Mouse (Mus musculus) heart, adult 2 months (tissue): ENCODE data around the gene Scfd2. TPM values are rescaled to one million over a fixed set of nuclear protein-coding genes. Genes with fewer than 3 reads are reported as not detected.

Experiments used
- DNase-seq, 2 experiments: peaks; one replicate each; pipeline ENCODE4 v3.0.0; 2021
- H3K27ac ChIP-seq: fragments of 200-600 bp; 2 replicates; pipeline ENCODE4 v1.8.1; 2022
- H3K27me3 ChIP-seq: fragments of 200-500 bp; 2 replicates; pipeline ENCODE4 v1.6.1; 2012; ENCODE audit warnings: mild to moderate bottlenecking, low read length, inconsistent platforms, mixed read lengths; ENCODE audit not compliant: control insufficient read depth, insufficient read depth
- H3K36me3 ChIP-seq: fragments of 200-500 bp; 2 replicates; pipeline ENCODE4 v1.6.1; 2012; ENCODE audit warnings: low read length, inconsistent platforms; ENCODE audit not compliant: control insufficient read depth, insufficient read depth
- H3K4me1 ChIP-seq: fragments of 200-500 bp; 2 replicates; pipeline ENCODE4 v1.6.1; 2011; ENCODE audit warnings: low read length; ENCODE audit not compliant: control insufficient read depth, insufficient read depth
- H3K4me3 ChIP-seq: fragments of 200-600 bp; 2 replicates; pipeline ENCODE4 v1.8.1; 2022
- H3K79me2 ChIP-seq: fragments of 200-500 bp; replicated peaks from 2 replicates; pipeline ENCODE4 v1.6.1; 2012; ENCODE audit warnings: mild to moderate bottlenecking, inconsistent platforms, low read length, moderate library complexity, mixed read lengths; ENCODE audit not compliant: control insufficient read depth, insufficient read depth
- H3K9ac ChIP-seq: fragments of 200-500 bp; 2 replicates; pipeline ENCODE4 v1.6.1; 2012; ENCODE audit warnings: low read depth, mild to moderate bottlenecking, control low read depth, inconsistent platforms, low read length, mixed read lengths
- CTCF ChIP-seq: fragments of 200-600 bp; IDR thresholded peaks from 2 replicates; pipeline ENCODE4 v1.8.1; 2022; ENCODE audit warnings: antibody characterized with exemption, mild to moderate bottlenecking, moderate library complexity
- EP300 ChIP-seq: fragments of 200-500 bp; IDR thresholded peaks from 2 replicates; pipeline ENCODE4 v1.6.1; 2011; ENCODE audit warnings: low read depth, low read length, control low read depth; ENCODE audit not compliant: insufficient read depth
- POLR2A ChIP-seq: fragments of 200-500 bp; IDR thresholded peaks from 2 replicates; pipeline ENCODE4 v1.6.1; 2011; ENCODE audit warnings: mild to moderate bottlenecking, low read depth, low read length, control low read depth; ENCODE audit not compliant: insufficient read depth
- WGBS: fragments of 180-500 bp; shearing (Covaris S2); methylation state at CpG from one replicate; pipeline ENCODE4 v1.1.7; 2018; 5-methylcytosine and 5-hydroxymethylcytosine counted together
- intact Hi-C: fragments of 180-260 bp; cut with DNase I; formaldehyde crosslinking; loops from one replicate; pipeline ENCODE4 v1.15.1; 2025
- polyA plus RNA-seq: library from polyadenylated mRNA; depleted of rRNA; stranded (reverse); fragments of >200 nt; gene quantifications from 2 replicates; pipeline ENCODE4 v1.2.3, GENCODE M21; 2012
- total RNA-seq, 2 experiments: library from RNA; stranded (reverse); gene quantifications; 2 replicates each; pipeline ENCODE4 v1.2.3; 2021

The Scfd2 gene
- total and polyA plus RNA-seq, 3 experiments, result 9.1 to 13.9 (median 11.9) TPM

- TF ChIP-seq EP300 (no peak), POLR2A (no peak), CTCF (no peak)
- 61% methylated on average over 5 of the region's 5 CpGs for WGBS
Measured at GRCm38 (mm10) chr5:74267736-74268369, 263.7 kb downstream of the Scfd2 start.

GRCm38 (mm10) chr5:74267196-74267595 is 264.4 kb downstream of the Scfd2 start:
- Histone ChIP-seq H3K4me3 (no peak overlapping the region), H3K4me1 (peaks cover 7% of the 10 kb centered on the region), H3K36me3 (no peaks in the 10 kb centered on the region), H3K9ac (no peak overlapping the region), H3K27me3 (no peaks in the 10 kb centered on the region), H3K27ac (no peak overlapping the region), H3K79me2 (no peaks in the 10 kb centered on the region)
- no peak for DNase-seq
- 53% methylated on average over 1 of the region's 1 CpGs for WGBS
- TF ChIP-seq EP300 (no peak), CTCF (no peak), POLR2A (no peak)
- intact Hi-C loops, result no loop called here

More at GRCm38 (mm10) chr5:74267736-74268369, 263.7 kb downstream of the Scfd2 start:
- Histone ChIP-seq H3K9ac (no peak overlapping the region), H3K27ac (no peak overlapping the region), H3K79me2 (no peaks in the 10 kb centered on the region), H3K27me3 (no peaks in the 10 kb centered on the region), H3K4me3 (no peak overlapping the region), H3K36me3 (no peaks in the 10 kb centered on the region), H3K4me1 (peaks cover 5% of the 10 kb centered on the region)
- no peak for DNase-seq
- intact Hi-C loops, result no loop called here

- peaks cover 9% of the 10 kb centered on the region for H3K4me1 ChIP-seq
- TF ChIP-seq EP300, result no peak
- TF ChIP-seq POLR2A, result no peak
- TF ChIP-seq CTCF, result no peak
- no peaks in the 10 kb centered on the region for H3K27me3 ChIP-seq
- no peaks in the 10 kb centered on the region for H3K79me2 ChIP-seq
- intact Hi-C loops, result no loop called here
- no peak overlapping the region for H3K4me3 ChIP-seq
- WGBS, result 47% methylated on average over 5 of the region's 5 CpGs
- no peak overlapping the region for H3K9ac ChIP-seq
- DNase-seq, result no peak
- H3K36me3 ChIP-seq, result no peaks in the 10 kb centered on the region
- H3K27ac ChIP-seq, result peak overlapping the region; percentile 60; the same call in 1 of the 2 replicates
Measured at GRCm38 (mm10) chr5:74266476-74266819, 265.1 kb downstream of the Scfd2 start.

- Histone ChIP-seq H3K27ac (peak overlapping the region; percentile 60), H3K9ac (no peak overlapping the region), H3K4me1 (peaks cover 9% of the 10 kb centered on the region), H3K36me3 (no peaks in the 10 kb centered on the region), H3K27me3 (no peaks in the 10 kb centered on the region), H3K79me2 (no peaks in the 10 kb centered on the region), H3K4me3 (no peak overlapping the region)
- DNase-seq, result no peak
- intact Hi-C loops, result no loop called here
- 77% methylated on average over 13 of the region's 13 CpGs for WGBS
- no peak for TF ChIP-seq CTCF
- TF ChIP-seq POLR2A, result no peak
- TF ChIP-seq EP300, result no peak
Measured at GRCm38 (mm10) chr5:74265601-74266475, 265.7 kb downstream of the Scfd2 start.

- 77% methylated on average over 6 of the region's 6 CpGs for WGBS
Measured at GRCm38 (mm10) chr5:74265151-74265550, 266.4 kb downstream of the Scfd2 start.

GRCm38 (mm10) chr5:74264541-74264940 is 267.0 kb downstream of the Scfd2 start:
- no peak for TF ChIP-seq EP300
- TF ChIP-seq CTCF, result no peak
- TF ChIP-seq POLR2A, result no peak
- no peak for DNase-seq
- no peaks in the 10 kb centered on the region for H3K79me2 ChIP-seq
- no peak overlapping the region for H3K27ac ChIP-seq
- no peaks in the 10 kb centered on the region for H3K36me3 ChIP-seq
- intact Hi-C loops, result loop anchor here (5.0 kb wide), 1 partner anchor 67 kb away; the partner anchor contains the start of gene Rasl11b
- H3K9ac ChIP-seq, result no peak overlapping the region
- peaks cover 17% of the 10 kb centered on the region for H3K4me1 ChIP-seq
- no peak overlapping the region for H3K4me3 ChIP-seq
- 84% methylated on average over 4 of the region's 4 CpGs for WGBS
- no peaks in the 10 kb centered on the region for H3K27me3 ChIP-seq

More at GRCm38 (mm10) chr5:74265151-74265550, 266.4 kb downstream of the Scfd2 start:
- Histone ChIP-seq H3K79me2 (no peaks in the 10 kb centered on the region), H3K27ac (no peak overlapping the region), H3K9ac (no peak overlapping the region), H3K27me3 (no peaks in the 10 kb centered on the region), H3K4me1 (peaks cover 14% of the 10 kb centered on the region), H3K36me3 (no peaks in the 10 kb centered on the region), H3K4me3 (no peak overlapping the region)
- DNase-seq, result no peak
- TF ChIP-seq POLR2A, result no peak
- no peak for TF ChIP-seq EP300
- TF ChIP-seq CTCF, result no peak
- intact Hi-C loops, result no loop called here
